Mouse (Mus musculus) spleen, adult 2 months (tissue): ENCODE measurements around the gene Daam2.

Experiments
- CTCF ChIP-seq: fragments of 200-500 bp; IDR thresholded peaks from 2 replicates; pipeline ENCODE4 v1.5.1; 2011; ENCODE audit warnings: mild to moderate bottlenecking, inconsistent platforms; ENCODE audit not compliant: insufficient read depth, insufficient read length, insufficient replicate concordance; ENCODE audit errors: extremely low read depth
- POLR2A ChIP-seq: fragments of 200-500 bp; IDR thresholded peaks from 2 replicates; pipeline ENCODE4 v1.6.1; 2011; ENCODE audit warnings: low read depth, low read length, inconsistent platforms

GRCm38 (mm10) chr17:49562701-49563415, 1.3 kb downstream of the Daam2 start:
- no peak for TF ChIP-seq CTCF
- no peak for TF ChIP-seq POLR2A
